Mouse (Mus musculus): Measurements from ENCODE around the gene Hunk.

Hunk gene

GRCm38 (mm10) chr16:90511551-90512296, 125.9 kb downstream of the Hunk start:
- no peak for DNase-seq (ENCODE audit: low spot score)

- no peak for DNase-seq (ENCODE audit: low spot score)
These were observed 131.2 kb downstream of the Hunk start for GRCm38 (mm10) chr16:90517041-90517440.

GRCm38 (mm10) chr16:90518232-90518631, 132.4 kb downstream of the Hunk start:
- DNase-seq (ENCODE audit: low spot score): no peak

GRCm38 (mm10) chr16:90518732-90519295, 133.0 kb downstream of the Hunk start:
- no peak for DNase-seq (ENCODE audit: low spot score)

DNA sequence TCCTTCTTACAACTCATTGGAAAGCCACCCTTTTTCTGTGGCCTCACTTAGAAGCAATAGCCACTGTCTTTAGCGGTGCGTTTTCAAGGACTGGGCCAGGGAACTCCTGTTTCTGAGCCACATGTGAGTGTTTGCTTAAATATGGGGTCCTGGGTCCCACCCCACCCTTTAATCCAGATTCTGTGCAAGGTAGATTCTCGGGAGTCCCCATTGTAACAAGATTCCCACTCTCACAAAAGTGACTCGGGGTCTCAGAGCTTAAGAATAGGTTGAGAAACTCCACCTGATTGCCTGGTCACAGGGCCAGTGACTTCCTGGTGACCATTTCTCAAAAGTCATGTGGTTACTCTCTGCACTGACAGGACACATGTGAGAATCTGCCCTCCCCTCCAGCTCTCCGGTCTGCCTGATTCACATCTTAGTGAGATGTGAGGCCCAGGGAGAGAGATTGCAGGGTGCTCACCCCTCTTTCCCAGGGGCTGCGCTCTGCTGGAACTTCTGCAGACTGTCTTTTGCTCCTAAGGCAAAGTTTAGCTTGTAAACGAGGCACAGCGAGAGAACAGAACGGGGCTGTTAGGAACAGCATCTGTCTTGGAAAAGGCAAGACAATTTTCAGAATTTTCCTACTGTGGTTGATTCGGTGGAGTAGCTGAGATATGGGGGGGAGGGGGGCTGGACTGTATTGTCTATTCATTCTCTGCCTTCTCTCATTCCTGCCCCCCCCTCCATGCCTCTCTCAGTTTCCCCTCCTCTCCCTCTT, 135.6 kb downstream of the Hunk start:
- no peak for DNase-seq (ENCODE audit: low spot score)

DNA sequence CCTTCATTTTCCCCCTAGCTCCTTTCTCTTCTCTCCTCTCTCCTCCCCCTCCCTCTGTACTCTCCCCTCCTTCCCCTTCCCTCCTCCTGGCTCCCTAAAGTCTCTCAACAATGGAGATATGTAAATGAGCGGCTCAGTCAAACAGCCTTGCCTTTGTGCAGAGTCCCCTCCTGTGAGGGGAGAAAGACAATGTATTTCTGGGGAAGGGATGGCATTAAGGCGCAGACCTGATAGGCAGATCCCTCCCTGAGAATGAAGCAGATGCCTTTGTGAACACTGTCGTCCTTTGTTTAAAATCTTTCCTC, 136.1 kb downstream of the Hunk start:
- DNase-seq (ENCODE audit: low spot score): no peak

GRCm38 (mm10) chr16:90522575-90522974, 136.8 kb downstream of the Hunk start:
- DNase-seq (ENCODE audit: low spot score): no peak

- DNase-seq (ENCODE audit: low spot score): no peak
These were observed 137.6 kb downstream of the Hunk start for GRCm38 (mm10) chr16:90523373-90523772.

GRCm38 (mm10) chr16:90523894-90524293, 138.1 kb downstream of the Hunk start:
- no peak for DNase-seq (ENCODE audit: low spot score)

- no peak for DNase-seq (ENCODE audit: low spot score)
These were observed 138.6 kb downstream of the Hunk start for GRCm38 (mm10) chr16:90524393-90524792.

DNA sequence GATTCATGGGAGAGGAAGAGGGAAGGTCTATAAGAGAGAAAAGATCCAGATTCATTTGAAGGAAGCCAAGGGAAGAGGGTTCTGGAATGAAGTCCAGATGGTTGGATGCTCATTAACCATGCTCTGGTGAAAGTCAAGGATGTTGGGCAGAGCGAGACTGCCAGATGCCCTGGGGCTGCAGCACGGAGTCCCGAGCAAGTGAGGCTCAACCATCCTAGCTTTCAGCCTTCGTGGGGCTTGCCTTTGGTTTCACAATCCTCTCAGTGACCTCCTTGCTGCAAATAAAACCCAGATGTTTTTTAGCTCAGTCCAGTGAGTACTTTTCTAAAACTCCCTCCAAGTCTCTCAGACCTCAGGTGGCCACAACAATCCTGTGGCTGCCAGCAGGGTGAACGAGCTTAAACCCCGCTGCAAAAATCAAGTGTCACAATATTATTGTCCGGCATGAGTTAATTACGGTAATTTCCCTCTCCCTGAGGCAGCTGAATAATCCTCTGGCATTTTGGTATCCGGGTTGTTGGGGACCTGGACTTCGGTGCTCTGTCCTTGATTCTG, 147.4 kb downstream of the Hunk start:
- DNase-seq (ENCODE audit: low spot score): no peak

GRCm38 (mm10) chr16:90534591-90534990, 148.8 kb downstream of the Hunk start:
- DNase-seq (ENCODE audit: low spot score): no peak

GRCm38 (mm10) chr16:90538926-90539325, 153.1 kb downstream of the Hunk start:
- no peak for DNase-seq (ENCODE audit: low spot score)

DNA sequence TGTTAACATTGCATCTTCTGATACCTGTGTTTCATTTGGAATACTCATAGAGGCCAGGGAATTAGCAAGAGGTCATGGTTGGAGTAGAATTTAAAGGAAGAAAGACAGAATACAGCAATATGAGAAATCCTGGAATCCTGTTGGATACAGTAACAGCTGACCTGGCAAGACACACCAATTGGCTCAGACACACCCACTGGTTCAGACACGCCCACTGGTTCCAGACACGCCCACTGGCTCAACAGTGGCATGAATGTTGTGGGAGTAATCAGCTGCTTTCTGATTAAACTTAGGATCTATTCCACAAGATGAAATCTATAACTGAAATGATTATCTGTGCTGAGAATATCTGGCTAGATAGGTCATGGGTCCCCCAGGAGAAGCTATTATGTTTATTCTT, 155.4 kb downstream of the Hunk start:
- DNase-seq (ENCODE audit: low spot score): no peak

- no peak for DNase-seq (ENCODE audit: low spot score)
These were observed 156.6 kb downstream of the Hunk start for GRCm38 (mm10) chr16:90542383-90542782.

DNA sequence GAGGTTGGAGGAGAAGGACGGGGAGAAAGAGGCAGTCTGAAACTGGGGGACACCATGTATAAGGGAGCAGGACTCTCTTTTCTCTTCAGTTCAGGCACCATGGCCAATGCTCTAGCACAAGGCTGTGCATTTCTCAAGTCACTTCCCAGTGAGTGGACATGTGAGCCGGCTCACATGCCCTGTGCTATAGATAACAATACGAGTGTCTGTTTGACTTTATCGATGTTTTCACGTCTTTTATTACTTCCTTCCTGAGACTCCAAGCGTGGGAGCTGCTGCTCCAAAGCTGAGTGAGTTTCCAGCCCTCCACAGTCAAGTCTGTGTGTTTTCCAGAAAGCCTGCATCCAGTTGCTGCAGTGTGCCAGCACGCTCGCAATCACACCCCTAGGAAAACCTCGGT, 158.4 kb downstream of the Hunk start:
- no peak for DNase-seq (ENCODE audit: low spot score)

DNA sequence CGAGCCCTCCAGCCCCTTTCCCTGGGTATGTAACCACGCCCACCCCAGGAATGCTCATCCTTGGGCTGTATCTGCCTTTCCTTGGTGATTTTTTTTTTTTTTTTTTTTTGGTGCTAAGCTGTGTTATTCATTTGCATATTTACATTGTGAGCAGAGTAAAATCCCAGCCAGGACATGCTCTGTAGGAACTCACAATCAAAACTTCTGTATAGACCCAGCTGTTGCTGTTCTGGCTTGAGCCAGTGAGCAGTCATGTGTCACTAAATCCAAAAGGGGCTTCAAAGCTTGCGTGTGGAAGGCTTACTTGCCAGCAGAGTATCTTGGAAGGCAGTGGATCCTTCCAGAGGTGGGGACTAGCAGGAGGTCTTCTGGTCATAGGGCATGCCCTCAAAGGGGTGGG, 159.7 kb downstream of the Hunk start:
- no peak for DNase-seq (ENCODE audit: low spot score)

DNA sequence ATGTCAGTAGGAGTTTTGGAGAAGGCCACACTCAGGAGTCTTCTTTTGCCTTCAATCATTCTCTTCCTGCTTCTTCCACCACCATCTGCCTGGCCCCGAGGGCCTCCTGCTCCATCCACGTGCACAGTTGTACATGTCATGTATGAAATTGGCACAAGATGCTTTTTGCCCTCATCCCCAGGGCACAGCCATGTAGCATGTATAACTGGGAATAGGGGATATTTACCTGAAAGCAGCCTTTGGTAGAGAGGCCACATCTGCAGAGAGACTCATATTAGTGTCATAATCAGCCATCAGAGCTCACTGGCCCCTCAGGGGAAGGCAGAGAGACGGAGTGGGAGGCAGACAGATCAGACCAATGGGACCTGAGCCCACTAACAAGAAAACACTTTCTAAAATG, 160.8 kb downstream of the Hunk start:
- DNase-seq (ENCODE audit: low spot score): no peak

DNA sequence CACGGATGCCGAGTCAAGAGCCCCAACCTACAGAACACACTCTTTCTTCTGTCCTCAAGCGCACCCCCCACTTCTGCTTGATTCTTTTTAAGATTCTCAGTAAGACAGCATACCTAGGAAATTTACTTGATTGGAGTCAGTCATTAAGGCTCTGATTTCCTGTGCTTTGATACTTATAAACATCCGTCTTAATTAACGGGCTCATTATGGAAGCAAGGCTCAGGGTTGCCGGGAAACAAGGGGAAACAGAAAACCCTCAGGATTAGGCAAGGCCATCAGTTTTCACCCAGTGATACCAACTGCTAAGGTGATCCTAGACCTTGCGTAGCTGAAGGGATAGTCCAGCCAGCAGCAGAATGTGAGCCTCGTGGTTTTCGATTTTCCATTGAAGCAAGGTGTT, 162.2 kb downstream of the Hunk start:
- DNase-seq (ENCODE audit: low spot score): no peak

All from testis, postnatal 10 days (tissue).